Mouse (Mus musculus) erythroblast, embryonic 14.5 days (primary cell): ENCODE results near the gene Spout1. TPM values are rescaled to one million over a fixed set of nuclear protein-coding genes. Genes with fewer than 3 reads are reported as not detected.

ENCODE experiments used
- H3K27me3 ChIP-seq: 2 replicates; pipeline ENCODE4 v1.6.1; 2012; ENCODE audit warnings: inconsistent platforms; ENCODE audit not compliant: control insufficient read depth
- H3K36me3 ChIP-seq: 2 replicates; pipeline ENCODE4 v1.6.1; 2012; ENCODE audit warnings: mild to moderate bottlenecking, inconsistent platforms; ENCODE audit not compliant: control insufficient read depth
- H3K4me1 ChIP-seq: 2 replicates; pipeline ENCODE4 v1.6.1; 2012; ENCODE audit warnings: inconsistent platforms; ENCODE audit not compliant: control insufficient read depth
- H3K4me3 ChIP-seq: replicated peaks from 2 replicates; pipeline ENCODE3; 2012; ENCODE audit warnings: moderate library complexity, mild to moderate bottlenecking, inconsistent platforms
- H3K9me3 ChIP-seq: 2 replicates; pipeline ENCODE4 v1.6.1; 2012; ENCODE audit warnings: low read length, inconsistent platforms, mixed read lengths; ENCODE audit not compliant: control insufficient read depth
- GATA1 ChIP-seq: IDR thresholded peaks from 2 replicates; pipeline ENCODE4 v1.6.1; 2012; ENCODE audit warnings: low read length, inconsistent platforms, mixed read lengths
- TAL1 ChIP-seq: IDR thresholded peaks from 3 replicates; pipeline ENCODE4 v1.6.1; 2012; ENCODE audit warnings: low read length, inconsistent platforms, mixed read lengths
- polyA plus RNA-seq: library from polyadenylated mRNA; stranded (reverse); fragments of >175 nt; gene quantifications from 2 replicates; pipeline ENCODE4 v1.2.3, GENCODE M21; 2012

Gene Spout1
- polyA plus RNA-seq, result 2.5 and 2.9 TPM in 2 replicates

DNA sequence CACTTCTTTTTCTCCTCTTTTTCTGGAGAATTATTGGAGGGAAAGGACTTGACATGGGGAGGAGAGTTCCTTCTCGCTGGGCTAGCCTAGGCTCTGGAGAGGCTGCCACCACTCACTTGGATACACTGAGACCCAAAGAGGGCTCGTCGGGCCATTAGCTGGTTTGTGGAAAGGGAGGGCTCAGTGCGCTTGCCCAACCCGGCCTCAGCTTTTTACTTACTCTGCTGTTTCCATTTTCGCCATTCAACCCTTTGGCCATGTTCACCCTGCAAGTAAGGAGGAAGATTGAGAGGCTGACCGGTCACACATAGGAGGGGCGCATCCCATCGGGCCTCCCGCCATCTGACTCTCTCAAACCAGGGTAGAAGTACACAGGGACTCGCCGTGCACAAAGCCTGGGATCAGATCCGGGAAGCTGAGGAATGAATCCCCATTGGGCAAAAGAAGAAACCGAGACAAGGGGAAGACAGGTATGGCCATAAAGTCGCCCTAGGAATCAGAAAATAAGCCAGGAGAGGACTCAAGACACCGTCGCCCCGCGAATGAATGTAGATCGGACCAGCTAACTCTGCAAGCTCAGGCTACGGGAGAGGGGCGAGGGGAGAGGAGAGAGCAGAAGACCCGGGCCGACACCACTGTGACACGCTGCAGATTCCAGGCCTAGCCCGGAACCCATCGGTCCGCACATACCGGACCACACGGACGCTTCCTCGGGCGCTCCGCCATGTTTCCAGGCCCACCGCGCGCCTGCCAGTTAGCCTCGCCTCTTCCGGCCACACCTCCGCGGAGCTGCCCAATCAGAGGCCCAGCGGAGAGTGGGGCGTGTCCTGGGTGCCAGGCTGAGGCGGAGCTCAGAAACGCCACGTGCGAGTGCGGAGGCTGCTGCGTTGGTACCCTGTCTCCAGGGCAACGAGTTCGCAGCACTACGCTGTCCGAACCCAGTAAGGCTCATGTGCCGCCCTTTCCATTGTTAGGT lies at the start of gene Spout1:
Gene Spout1, minus strand, starts transcription at position 760 of the 976 bp plus-strand sequence.
- H3K36me3 ChIP-seq, result peaks cover 44% of the 10 kb centered on the region
- H3K4me1 ChIP-seq, result peaks cover 34% of the 10 kb centered on the region
- H3K4me3 ChIP-seq, result peak within 1 kb of the TSS; percentile 90
- no peak for TF ChIP-seq TAL1
- TF ChIP-seq GATA1, result no peak
- H3K9me3 ChIP-seq, result peaks cover 7% of the 10 kb centered on the region
- no peaks in the 10 kb centered on the region for H3K27me3 ChIP-seq

DNA sequence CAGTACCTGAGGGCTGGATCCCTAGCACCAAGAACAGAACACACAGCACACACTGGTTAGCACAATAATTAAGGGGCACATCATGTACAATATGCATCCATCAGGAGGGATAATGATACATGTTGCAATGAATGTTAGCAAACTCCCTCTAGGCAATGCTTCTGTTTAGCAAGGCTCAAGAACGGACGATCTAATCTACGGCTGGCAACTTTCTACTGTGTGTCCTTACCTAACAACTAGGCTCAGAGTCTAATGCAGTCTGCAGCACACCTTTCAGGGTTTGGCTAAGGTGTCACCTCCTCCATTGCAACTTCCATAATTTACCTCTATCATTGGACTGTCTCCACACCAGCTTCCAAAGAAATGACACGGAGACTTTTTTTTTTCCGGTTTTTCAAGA lies 38.0 kb upstream of the Spout1 start:
- Histone ChIP-seq H3K4me3 (no peak overlapping the region), H3K36me3 (no peaks in the 10 kb centered on the region), H3K4me1 (no peaks in the 10 kb centered on the region), H3K27me3 (no peaks in the 10 kb centered on the region), H3K9me3 (no peaks in the 10 kb centered on the region)
- no peak for TF ChIP-seq TAL1
- TF ChIP-seq GATA1, result no peak

DNA sequence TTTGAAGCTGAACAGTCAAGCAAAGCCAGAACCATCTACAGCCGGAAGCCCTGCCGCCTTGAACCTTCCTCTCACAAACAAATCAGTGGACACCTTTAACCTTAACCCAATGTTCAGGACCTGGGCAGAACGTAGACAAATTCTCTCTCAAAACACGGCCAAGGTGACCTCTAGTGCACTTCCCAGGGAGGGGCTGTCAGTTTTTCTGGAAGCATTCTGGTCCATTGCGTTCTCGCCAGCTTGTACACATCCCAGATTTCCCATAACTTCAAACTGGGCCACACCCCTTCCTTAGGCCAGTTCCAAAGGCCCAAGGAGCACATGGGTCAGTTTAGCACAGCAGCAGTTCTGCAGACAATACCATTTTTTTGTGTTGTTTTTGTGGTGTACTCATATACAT lies 37.2 kb upstream of the Spout1 start:
- no peaks in the 10 kb centered on the region for H3K36me3 ChIP-seq
- no peak overlapping the region for H3K4me3 ChIP-seq
- no peaks in the 10 kb centered on the region for H3K27me3 ChIP-seq
- H3K9me3 ChIP-seq, result no peaks in the 10 kb centered on the region
- no peaks in the 10 kb centered on the region for H3K4me1 ChIP-seq
- no peak for TF ChIP-seq TAL1
- TF ChIP-seq GATA1, result no peak

DNA sequence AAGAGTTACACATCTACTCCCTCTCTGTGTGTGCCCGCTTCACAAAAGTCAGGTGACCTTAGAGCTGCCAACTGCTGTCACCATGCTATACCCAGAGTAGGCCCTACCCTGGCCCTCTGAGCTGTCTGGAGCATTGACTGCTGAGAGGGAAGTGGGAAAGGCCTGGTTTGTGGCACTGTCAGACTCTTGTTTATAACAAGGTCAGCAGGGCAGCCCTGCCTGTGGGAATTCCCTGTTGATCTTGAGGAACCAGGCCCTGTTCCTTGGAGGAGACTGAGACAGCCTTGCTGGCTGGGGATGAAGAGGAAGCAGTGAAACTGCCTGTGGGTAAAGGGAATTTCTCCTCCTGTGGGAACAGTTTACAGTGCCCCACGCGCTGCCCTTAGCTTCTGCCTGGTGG lies 36.5 kb upstream of the Spout1 start:
- TF ChIP-seq TAL1 (no peak), GATA1 (no peak)
- no peaks in the 10 kb centered on the region for H3K9me3 ChIP-seq
- H3K4me3 ChIP-seq, result no peak overlapping the region

DNA sequence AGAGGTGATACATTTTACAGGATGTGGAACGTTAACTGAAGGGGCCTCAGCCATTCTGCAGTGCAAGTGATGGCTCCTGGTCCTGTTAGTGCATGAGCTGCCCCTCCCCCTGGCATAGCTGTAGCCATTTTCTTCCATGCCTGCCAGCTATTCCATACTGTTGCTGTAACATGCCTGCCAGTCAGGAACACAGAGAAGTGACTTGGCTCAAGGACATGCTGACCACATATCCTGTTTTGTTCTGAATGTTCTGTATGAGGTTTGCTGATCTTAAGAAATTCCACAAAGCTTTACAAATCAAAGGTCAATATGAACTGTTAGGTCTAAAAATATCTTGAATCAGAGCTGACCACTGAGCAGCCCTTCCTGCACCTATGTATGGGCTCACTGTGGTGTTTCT lies 34.7 kb upstream of the Spout1 start:
- H3K4me1 ChIP-seq, result no peaks in the 10 kb centered on the region
- TF ChIP-seq GATA1 (no peak), TAL1 (no peak)

More for the DNA sequence above, 36.5 kb upstream of the Spout1 start:
- H3K4me1 ChIP-seq, result no peaks in the 10 kb centered on the region
- no peaks in the 10 kb centered on the region for H3K36me3 ChIP-seq
- H3K27me3 ChIP-seq, result no peaks in the 10 kb centered on the region

DNA sequence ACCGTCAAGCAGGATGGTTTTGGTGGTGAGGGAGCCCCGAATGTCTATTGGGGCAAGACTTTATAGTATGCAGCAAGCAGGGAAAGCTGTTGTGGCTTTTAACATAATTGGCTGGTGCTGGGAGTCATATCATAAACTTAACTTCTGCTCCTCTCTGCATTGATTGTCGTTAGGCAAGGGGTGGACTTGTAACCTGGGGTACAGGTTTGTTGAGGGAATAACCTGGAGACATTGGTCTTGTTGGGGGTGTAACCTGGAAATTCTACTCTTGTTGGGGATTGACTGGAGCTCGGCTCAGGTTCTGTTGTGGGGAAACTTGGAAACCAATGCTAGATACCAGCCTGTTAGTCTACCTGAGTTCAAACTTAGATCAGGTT lies 33.9 kb upstream of the Spout1 start:
- no peaks in the 10 kb centered on the region for H3K9me3 ChIP-seq
- no peaks in the 10 kb centered on the region for H3K36me3 ChIP-seq
- no peak for TF ChIP-seq TAL1
- TF ChIP-seq GATA1, result no peak
- no peak overlapping the region for H3K4me3 ChIP-seq
- peaks cover under 1% of the 10 kb centered on the region for H3K4me1 ChIP-seq
- H3K27me3 ChIP-seq, result no peaks in the 10 kb centered on the region

More for the DNA sequence above, 34.7 kb upstream of the Spout1 start:
- H3K9me3 ChIP-seq, result no peaks in the 10 kb centered on the region
- no peaks in the 10 kb centered on the region for H3K27me3 ChIP-seq
- H3K36me3 ChIP-seq, result no peaks in the 10 kb centered on the region
- no peak overlapping the region for H3K4me3 ChIP-seq

DNA sequence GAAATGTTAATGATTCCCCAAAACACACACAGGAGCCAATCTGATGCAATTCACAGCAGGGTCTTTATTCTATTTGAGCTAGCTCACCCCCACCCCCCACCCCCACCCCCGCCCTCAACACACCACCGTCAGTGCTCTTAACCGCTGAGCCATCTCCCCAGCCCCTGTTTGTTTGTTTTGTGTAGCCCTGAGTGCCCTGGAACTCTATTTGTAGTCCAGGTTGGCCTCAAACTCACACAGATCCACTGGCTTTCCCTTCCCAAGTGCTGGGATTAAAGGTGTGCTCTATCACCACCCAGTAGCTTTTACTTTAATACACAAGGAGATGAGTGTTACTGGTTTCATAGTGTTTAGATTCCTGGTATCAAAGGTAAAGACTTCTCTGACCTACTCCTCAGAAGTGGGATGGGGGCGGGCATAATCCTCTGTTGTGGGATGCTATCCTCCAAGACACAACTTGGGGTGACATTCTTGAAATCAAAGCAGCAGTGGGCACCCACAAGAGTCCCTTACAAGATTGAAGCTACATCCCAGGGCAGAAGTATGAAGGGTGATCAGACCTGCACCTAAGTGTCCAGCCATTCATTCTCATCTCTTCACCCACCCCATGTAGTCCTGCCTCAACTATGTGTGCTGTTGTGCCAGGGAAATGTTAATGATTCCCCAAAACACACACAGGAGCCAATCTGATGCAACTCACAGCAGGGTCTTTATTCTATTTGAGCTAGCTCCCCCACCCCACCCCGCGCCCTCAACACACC lies 33.3 kb upstream of the Spout1 start:
- Histone ChIP-seq H3K4me3 (no peak overlapping the region), H3K27me3 (no peaks in the 10 kb centered on the region), H3K4me1 (peaks cover 7% of the 10 kb centered on the region), H3K36me3 (no peaks in the 10 kb centered on the region), H3K9me3 (no peaks in the 10 kb centered on the region)
- TF ChIP-seq GATA1 (no peak), TAL1 (no peak)

DNA sequence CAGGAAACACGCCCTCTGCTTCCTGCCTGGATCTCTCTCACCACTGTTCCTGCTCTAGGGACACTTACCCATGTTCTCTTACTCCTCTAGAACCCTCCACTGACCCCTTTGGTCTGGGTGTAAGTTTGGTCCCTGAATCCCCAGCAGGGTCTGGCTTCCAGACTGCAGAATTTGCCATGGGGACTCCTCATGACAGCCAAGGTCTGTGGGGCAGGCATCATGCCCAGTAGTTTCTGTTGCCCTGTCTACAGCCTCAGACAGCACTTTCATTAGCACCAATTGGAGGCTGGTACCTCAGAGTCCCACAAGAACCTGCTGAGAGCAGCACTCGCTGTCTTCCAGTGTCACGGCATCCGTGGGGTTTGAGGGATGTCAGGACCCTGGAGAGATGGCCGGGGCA lies 29.6 kb upstream of the Spout1 start:
- H3K4me1 ChIP-seq, result peaks cover 33% of the 10 kb centered on the region
- H3K36me3 ChIP-seq, result no peaks in the 10 kb centered on the region
- TF ChIP-seq TAL1 (no peak), GATA1 (no peak)
- no peaks in the 10 kb centered on the region for H3K9me3 ChIP-seq
- H3K4me3 ChIP-seq, result no peak overlapping the region
- no peaks in the 10 kb centered on the region for H3K27me3 ChIP-seq

DNA sequence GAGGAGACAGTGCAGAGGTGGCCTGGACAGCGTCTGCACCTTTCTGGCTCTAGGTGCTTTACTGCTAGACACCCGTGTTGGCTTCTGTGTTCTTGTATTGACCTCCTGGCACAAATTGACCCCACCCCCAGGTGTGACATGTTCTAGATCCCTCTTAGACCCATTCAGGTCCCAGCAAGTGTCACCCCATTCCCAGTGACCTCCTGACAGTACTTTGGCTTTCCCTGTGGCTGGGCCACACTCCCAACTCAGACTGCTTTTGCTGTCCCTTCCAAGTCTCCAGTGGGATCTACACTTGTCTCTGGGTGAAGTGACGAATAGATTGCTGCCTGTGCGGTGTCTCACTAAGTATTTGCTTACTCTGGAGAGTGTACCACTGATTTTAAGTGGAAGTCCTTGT lies 29.1 kb upstream of the Spout1 start:
- H3K4me1 ChIP-seq, result peaks cover 35% of the 10 kb centered on the region
- no peaks in the 10 kb centered on the region for H3K36me3 ChIP-seq
- TF ChIP-seq TAL1, result no peak
- TF ChIP-seq GATA1, result no peak
- H3K9me3 ChIP-seq, result no peaks in the 10 kb centered on the region
- no peak overlapping the region for H3K4me3 ChIP-seq
- H3K27me3 ChIP-seq, result no peaks in the 10 kb centered on the region
